Mouse (Mus musculus): Measurements from ENCODE around the gene Mrps18c. TPM values are rescaled to one million over a fixed set of nuclear protein-coding genes. Genes with fewer than 3 reads are reported as not detected.

Gene Mrps18c
- polyA plus RNA-seq, 1 experiment from 2014 or later = 164 TPM

DNA sequence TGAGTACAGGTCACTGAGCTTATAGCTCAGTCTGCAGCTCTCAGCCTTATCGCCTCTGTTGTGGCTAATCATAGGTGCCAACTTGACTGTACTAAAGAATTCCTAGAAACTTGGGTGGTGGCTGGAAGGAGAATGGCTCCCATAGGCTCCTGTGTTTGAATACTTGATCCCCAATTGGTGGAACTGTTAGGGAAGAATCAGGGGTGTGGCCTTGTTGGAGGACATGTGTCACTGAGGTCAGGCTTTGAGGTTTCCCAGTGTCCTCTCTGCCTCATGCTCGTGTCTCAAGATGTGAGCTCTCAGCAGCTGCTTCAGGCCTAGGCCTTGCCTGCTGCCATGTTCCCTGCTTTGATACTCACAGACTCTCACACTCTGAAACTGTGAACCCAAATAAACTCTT lies 35.4 kb downstream of the Mrps18c start:
- no peaks in the 10 kb centered on the region for H3K4me1 ChIP-seq
- ATAC-seq (replicated peaks; ENCODE audit: low FRiP score) = no peak
- 84% methylated on average over 2 of the region's 2 CpGs for WGBS
- H3K4me3 ChIP-seq (replicated peaks) = no peak overlapping the region
- H3K4me2 ChIP-seq = no peak overlapping the region
- H3K27ac ChIP-seq = no peak overlapping the region
- no peak overlapping the region for H3K9ac ChIP-seq
- H3K27me3 ChIP-seq = no peaks in the 10 kb centered on the region
- no peaks in the 10 kb centered on the region for H3K36me3 ChIP-seq
- H3K9me3 ChIP-seq (replicated peaks) = no peaks in the 10 kb centered on the region

DNA sequence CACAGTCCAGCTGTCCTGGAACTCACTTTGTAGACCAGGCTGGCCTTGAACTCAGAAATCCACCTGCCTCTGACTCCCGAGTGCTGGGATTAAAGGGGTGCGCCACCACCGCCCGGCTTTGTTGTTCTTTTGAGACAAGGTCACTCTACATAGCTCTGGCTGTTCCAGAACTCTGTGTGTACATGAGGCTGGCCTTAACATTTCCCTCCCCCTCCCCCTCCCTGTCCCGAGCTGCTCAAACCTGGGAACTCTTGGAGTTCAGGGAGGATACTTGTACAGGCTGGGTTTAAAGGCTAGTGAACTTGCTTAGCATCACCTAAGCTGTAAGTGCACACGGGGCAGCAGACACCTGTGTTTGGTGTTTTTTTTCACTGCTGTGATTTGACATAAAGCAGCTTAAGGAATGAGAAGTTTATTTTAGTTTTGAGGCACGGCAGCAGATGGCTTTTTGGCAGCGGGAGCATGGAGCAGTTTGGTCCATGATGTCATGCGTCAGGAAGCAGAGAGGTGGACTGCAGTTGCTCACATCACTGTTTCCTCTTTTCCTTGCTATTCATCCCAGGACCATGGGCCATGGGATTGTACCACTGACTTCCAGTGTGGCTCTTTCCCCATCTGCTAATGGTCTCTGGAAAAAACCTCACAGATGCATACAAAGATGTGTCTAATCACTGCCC lies 37.6 kb downstream of the Mrps18c start:
- WGBS = 57% methylated on average over 9 of the region's 9 CpGs
- no peak for ATAC-seq (replicated peaks; ENCODE audit: low FRiP score)
- Histone ChIP-seq H3K36me3 (no peaks in the 10 kb centered on the region), H3K4me3 (replicated peaks) (no peak overlapping the region), H3K4me1 (no peaks in the 10 kb centered on the region), H3K4me2 (no peak overlapping the region), H3K9ac (no peak overlapping the region), H3K27me3 (no peaks in the 10 kb centered on the region), H3K9me3 (replicated peaks) (no peaks in the 10 kb centered on the region), H3K27ac (no peak overlapping the region)

DNA sequence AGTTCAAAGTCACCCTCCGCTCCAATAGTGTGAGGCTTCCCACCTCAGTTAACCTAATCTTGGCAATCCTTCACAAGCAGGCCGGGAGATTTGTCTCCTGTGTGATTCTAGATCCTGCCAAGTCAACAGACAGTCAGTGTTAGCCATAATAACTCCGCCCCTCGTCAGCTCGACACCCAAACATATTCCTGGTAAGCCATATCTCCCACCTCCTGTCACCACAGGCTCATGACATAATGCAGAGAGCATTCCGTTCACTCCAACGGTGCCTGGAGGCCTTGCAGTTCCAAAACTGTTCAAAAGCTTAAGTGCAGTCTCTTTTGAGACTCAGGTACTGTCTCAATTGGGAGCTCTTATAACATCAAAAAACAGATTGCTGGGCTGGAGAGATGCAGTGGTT lies 39.5 kb downstream of the Mrps18c start:
- H3K27ac ChIP-seq = no peak overlapping the region
- no peak for ATAC-seq (replicated peaks; ENCODE audit: low FRiP score)
- 85% methylated on average over 7 of the region's 7 CpGs for WGBS

DNA sequence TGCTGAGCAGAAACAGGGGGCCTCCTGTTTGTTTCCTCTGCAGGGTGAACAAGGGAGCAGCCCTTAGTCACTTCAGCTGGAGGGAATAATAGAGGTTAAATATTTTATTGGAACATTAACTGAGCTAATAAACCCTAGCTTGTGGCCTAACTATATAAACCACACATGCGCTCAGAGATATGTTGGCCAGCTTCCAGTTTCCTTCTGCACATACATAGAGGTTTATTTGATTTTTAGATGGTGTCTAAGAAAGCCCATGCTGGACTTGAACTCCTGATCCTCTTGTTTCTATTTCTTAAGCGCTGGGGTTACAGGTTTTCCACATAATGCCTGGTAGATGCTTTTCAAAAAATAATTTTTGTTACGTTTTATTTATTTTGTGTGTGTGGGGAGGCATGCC lies 46.1 kb downstream of the Mrps18c start:
- Histone ChIP-seq H3K4me1 (peaks cover 18% of the 10 kb centered on the region), H3K4me2 (no peak overlapping the region)
- WGBS = 55% methylated on average over 3 of the region's 3 CpGs

More for the DNA sequence above, 39.5 kb downstream of the Mrps18c start:
- Histone ChIP-seq H3K9me3 (replicated peaks) (peaks cover 9% of the 10 kb centered on the region), H3K4me2 (no peak overlapping the region), H3K4me3 (replicated peaks) (no peak overlapping the region), H3K4me1 (no peaks in the 10 kb centered on the region), H3K27me3 (no peaks in the 10 kb centered on the region), H3K36me3 (no peaks in the 10 kb centered on the region), H3K9ac (no peak overlapping the region)

DNA sequence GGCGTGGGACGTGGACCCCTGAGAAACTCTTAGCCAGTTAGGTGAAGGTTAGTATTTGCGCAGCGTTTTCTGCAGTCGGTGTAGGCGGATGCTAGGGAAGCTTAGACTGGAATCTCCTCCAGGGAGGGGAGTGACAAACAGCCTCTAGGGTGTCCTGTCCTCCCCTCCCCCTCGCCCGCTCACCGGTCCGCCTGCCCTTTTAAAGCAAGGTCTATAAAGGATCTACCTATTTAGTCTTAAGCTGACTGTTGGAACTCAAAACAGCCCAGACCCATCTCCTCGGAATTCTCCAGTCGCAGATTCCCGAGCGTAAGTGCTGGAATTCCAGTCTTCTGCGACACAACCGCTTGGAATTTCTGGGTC lies 47.0 kb downstream of the Mrps18c start, which contains the start of gene Gpat3:
Gene Gpat3, plus strand, starts transcription at position 229 of the 363 bp plus-strand sequence.
- Histone ChIP-seq H3K27ac (no peak within 1 kb of the TSS), H3K4me2 (peak within 1 kb of the TSS; percentile 98), H3K9ac (peak within 1 kb of the TSS; percentile 46), H3K4me3 (replicated peaks) (peak within 1 kb of the TSS; percentile 62), H3K36me3 (no peaks in the 10 kb centered on the region), H3K27me3 (peaks cover 52% of the 10 kb centered on the region), H3K9me3 (replicated peaks) (peaks cover 9% of the 10 kb centered on the region), H3K4me1 (peaks cover 18% of the 10 kb centered on the region)
- under 1% methylated on average over 16 of the region's 16 CpGs for WGBS
- peak; percentile 69; the same call in 1 of the 2 replicates for ATAC-seq (replicated peaks; ENCODE audit: low FRiP score)

More for the DNA sequence above, 46.1 kb downstream of the Mrps18c start:
- Histone ChIP-seq H3K4me3 (replicated peaks) (no peak overlapping the region), H3K9ac (no peak overlapping the region), H3K27ac (no peak overlapping the region), H3K36me3 (no peaks in the 10 kb centered on the region), H3K9me3 (replicated peaks) (peaks cover 9% of the 10 kb centered on the region), H3K27me3 (peaks cover 52% of the 10 kb centered on the region)
- no peak for ATAC-seq (replicated peaks; ENCODE audit: low FRiP score)

DNA sequence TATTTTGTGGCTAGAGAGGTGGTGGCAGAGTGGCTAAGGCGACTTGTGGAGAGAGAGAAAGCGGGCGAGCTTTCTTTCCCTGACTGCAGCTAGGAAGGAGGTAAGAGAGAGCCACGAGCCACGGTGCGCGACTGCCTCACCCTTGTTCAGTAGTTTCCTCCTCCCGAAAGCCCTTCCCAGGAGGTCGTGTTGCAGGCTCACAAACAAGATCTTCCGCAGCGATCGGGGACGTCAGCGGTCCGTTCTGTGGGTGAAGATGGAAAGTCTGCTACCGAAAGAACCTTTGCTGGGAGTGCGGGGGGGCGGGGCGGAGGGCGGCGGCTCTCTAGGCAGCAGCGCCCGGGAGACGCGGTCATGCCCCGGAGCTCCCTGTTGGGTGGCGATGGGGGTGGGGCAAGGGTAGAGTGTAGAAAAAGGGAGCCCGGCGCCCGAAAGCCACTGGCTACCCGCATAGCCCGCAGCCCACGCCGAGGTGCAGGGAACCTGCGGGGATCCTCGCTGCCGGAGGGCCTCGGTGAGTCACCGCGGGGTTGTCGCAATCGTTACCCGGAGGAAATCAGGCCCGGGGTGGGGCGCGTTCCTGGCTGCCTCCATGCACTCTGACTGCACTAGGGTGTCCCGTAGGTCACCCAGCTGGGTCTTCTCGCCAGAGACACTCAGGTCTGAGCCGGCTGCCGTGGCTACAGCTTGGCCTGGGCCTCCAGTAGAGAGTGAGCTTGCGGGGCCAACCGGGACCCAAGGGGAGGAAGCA lies 47.6 kb downstream of the Mrps18c start:
- Histone ChIP-seq H3K4me3 (replicated peaks) (peak overlapping the region; percentile 62), H3K27ac (no peak overlapping the region), H3K9ac (peak overlapping the region; percentile 46), H3K9me3 (replicated peaks) (peaks cover 9% of the 10 kb centered on the region), H3K27me3 (peaks cover 52% of the 10 kb centered on the region), H3K4me1 (peaks cover 18% of the 10 kb centered on the region), H3K36me3 (no peaks in the 10 kb centered on the region), H3K4me2 (peak overlapping the region; percentile 98)
- ATAC-seq (replicated peaks; ENCODE audit: low FRiP score) = peak; percentile 78
- WGBS = under 1% methylated on average over 52 of the region's 52 CpGs

DNA sequence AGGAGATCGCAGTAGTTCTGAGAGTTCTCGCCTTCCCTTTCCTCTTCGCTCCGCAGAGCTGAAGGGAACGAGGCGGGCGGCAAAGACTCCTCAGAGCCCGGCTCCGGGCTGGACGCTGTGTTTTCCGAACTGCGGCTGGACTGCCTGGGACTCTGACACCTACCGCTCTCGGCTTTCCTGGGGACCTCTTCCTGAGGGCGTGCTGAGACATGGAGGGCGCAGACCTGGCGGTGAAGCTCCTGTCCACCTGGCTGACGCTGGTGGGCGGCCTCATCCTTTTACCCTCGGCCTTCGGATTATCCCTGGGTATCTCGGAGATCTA lies 48.1 kb downstream of the Mrps18c start:
- Histone ChIP-seq H3K9ac (peak overlapping the region; percentile 46), H3K27me3 (peaks cover 52% of the 10 kb centered on the region), H3K4me3 (replicated peaks) (peak overlapping the region; percentile 62), H3K9me3 (replicated peaks) (peaks cover 8% of the 10 kb centered on the region), H3K4me2 (peak overlapping the region; percentile 98), H3K36me3 (no peaks in the 10 kb centered on the region), H3K27ac (no peak overlapping the region), H3K4me1 (peaks cover 18% of the 10 kb centered on the region)
- under 1% methylated on average over 22 of the region's 22 CpGs for WGBS
- peak; percentile 60 for ATAC-seq (replicated peaks; ENCODE audit: low FRiP score)

DNA sequence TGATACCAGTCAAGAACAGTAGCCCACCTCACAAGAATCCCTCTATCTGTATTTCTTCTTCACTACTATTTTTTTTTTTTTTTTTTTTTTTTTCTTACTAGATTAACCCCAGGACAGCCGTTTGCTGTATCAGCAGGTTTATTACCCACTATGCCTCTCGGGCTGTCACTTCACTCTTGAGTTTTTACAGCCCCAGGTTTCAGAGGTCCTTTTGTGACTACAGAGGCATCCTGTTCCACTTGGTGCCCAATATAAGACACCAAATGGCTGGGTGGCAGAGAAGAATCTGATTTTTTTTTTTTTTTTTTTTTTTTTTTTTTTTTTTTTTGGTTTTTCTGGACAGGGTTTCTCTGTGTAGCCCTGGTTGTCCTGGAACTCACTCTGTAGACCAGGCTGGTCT lies 48.7 kb downstream of the Mrps18c start:
- Histone ChIP-seq H3K9ac (no peak overlapping the region), H3K36me3 (no peaks in the 10 kb centered on the region), H3K27me3 (peaks cover 52% of the 10 kb centered on the region), H3K4me3 (replicated peaks) (peak overlapping the region; percentile 62), H3K4me2 (peak overlapping the region; percentile 98), H3K27ac (no peak overlapping the region), H3K9me3 (replicated peaks) (peaks cover 2% of the 10 kb centered on the region), H3K4me1 (peaks cover 18% of the 10 kb centered on the region)
- ATAC-seq (replicated peaks; ENCODE audit: low FRiP score) = no peak
- 3% methylated on average over 2 of the region's 2 CpGs for WGBS

DNA sequence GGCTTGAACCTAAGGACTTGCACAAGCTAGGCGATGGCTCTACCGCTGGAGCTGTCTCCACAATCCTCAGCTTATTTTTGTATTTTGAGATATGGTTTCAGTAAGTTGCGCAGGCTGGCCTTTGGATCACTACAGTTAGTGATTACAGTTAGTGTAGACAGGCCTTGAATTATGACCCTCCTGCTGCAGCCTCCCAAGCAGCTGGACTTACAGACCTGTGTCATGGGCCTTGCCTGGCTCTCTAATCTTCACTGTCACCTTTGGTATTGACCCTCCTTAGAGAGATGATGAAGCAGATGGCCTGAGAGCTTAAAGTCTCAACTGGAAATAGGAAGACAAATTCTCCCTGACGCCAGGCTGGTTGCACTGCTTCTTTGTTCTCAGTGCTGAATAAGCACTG lies 55.5 kb downstream of the Mrps18c start:
- WGBS = 71% methylated on average over 4 of the region's 4 CpGs
- peaks cover 2% of the 10 kb centered on the region; the same call in 1 of the 2 replicates for H3K27me3 ChIP-seq
- H3K9ac ChIP-seq = no peak overlapping the region
- no peaks in the 10 kb centered on the region for H3K36me3 ChIP-seq
- no peak overlapping the region for H3K4me2 ChIP-seq
- no peak overlapping the region for H3K27ac ChIP-seq
- H3K4me1 ChIP-seq = no peaks in the 10 kb centered on the region
- H3K4me3 ChIP-seq (replicated peaks) = no peak overlapping the region
- ATAC-seq (replicated peaks; ENCODE audit: low FRiP score) = no peak
- H3K9me3 ChIP-seq (replicated peaks) = no peaks in the 10 kb centered on the region

Other genes with a start within 250 kb of the Mrps18c start
- gene Plac8, start 226.4 kb upstream of the Mrps18c start, polyA plus RNA-seq (2015; fragmentation: Nextera tagmentation; extraction: Ambion mirVana) = 89.5 and 101 TPM in 2 replicates
- 60.8 and 62.5 TPM in 2 replicates for gene Coq2, start 123.5 kb upstream of the Mrps18c start, polyA plus RNA-seq (2015; fragmentation: Nextera tagmentation; extraction: Ambion mirVana)
- 3.3 and 4.2 TPM in 2 replicates for gene Hpse, start 78.9 kb upstream of the Mrps18c start, polyA plus RNA-seq (2015; fragmentation: Nextera tagmentation; extraction: Ambion mirVana)
- gene Helq, start within 50 bp of the Mrps18c start, polyA plus RNA-seq (2015; fragmentation: Nextera tagmentation; extraction: Ambion mirVana) = 14.2 and 15.4 TPM in 2 replicates
- 34.3 and 36.5 TPM in 2 replicates for gene Abraxas1, start 22.3 kb downstream of the Mrps18c start, polyA plus RNA-seq (2015; fragmentation: Nextera tagmentation; extraction: Ambion mirVana)
- gene Gpat3, start 47.1 kb downstream of the Mrps18c start, polyA plus RNA-seq (2015; fragmentation: Nextera tagmentation; extraction: Ambion mirVana) = 1.1 and 1.7 TPM in 2 replicates

Data from kidney, embryonic 15.5 days (tissue).